Mouse (Mus musculus): ENCODE results near the gene Spata1. TPM values are rescaled to one million over a fixed set of nuclear protein-coding genes. Genes with fewer than 3 reads are reported as not detected.

The Spata1 gene
- polyA plus RNA-seq (2012; ENCODE audit: insufficient read depth, low replicate concordance): 0.56 and 0.61 TPM in 2 replicates

DNA sequence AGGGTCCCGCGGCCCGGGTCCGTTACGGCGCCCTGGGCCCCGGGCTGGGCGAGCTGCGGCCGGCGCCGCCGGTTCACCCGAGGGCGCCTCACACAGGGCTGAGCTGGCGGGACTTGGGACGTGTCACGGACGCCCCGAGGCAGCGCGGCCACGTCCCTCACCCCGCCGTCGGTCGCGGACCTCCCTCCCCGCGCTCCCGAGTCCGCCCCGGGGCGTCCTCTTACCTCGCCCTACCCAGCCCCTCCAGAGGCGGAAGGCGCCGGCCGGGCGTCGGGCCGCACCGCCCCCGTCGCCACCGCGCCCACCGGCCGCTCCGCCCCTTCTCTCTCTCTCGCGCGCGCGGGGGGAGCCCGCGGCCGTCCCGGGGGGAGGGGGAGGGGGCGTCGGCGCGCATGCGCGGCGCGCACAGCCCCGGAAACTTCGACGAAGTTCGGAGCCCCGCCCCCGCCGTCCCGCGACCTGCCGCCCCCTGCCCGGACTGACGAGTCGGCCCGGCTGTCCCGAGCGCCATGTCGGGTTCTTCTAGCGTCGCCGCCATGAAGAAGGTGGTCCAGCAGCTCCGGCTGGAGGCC lies at the start of gene Spata1, which contains the start of gene Gng5:
Gene Spata1 (minus strand): TSS at position 323 of the 572 bp plus-strand sequence.
Gene Gng5 (plus strand): TSS at position 377 of the 572 bp plus-strand sequence.
- Histone ChIP-seq H3K4me3 (replicated peaks) (peak within 1 kb of the TSS; percentile 95), H3K9me3 (no peaks in the 10 kb centered on the region), H3K36me3 (replicated peaks; ENCODE audit: low read length) (peaks cover 32% of the 10 kb centered on the region), H3K27me3 (replicated peaks) (no peaks in the 10 kb centered on the region), H3K4me1 (peaks cover 46% of the 10 kb centered on the region)
- no peak for TF ChIP-seq FLI1 (IDR thresholded peaks at IDR 0.05; ENCODE audit: low read length)
- no peak for TF ChIP-seq GATA1 (IDR thresholded peaks at IDR 0.05; ENCODE audit: borderline replicate concordance, low read length)

DNA sequence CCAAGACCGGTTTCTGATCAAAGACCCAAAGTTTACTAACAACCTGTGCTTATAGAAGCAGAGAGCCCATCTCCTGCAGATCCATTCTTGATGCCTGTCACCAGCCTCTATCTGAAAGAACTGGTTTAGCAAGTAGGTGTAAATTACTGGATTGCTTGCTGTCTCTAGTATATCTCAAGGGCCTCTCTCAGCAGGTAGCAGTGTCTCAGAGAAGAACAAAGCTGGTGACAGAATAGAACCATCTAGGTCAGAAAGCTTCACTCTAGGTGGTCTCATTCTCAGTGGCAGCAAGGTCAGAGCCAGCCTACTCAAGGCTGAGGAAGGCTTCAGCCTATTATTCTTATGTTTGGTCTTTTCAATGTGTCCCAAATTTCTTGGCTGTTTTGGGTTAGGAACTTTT lies 44.1 kb upstream of the Spata1 start:
- Histone ChIP-seq H3K9me3 (peaks cover 6% of the 10 kb centered on the region; the same call in 1 of the 2 replicates), H3K27me3 (replicated peaks) (no peaks in the 10 kb centered on the region), H3K4me1 (peaks cover 6% of the 10 kb centered on the region), H3K4me3 (replicated peaks) (no peak overlapping the region), H3K36me3 (replicated peaks; ENCODE audit: low read length) (no peaks in the 10 kb centered on the region)
- TF ChIP-seq GATA1 (IDR thresholded peaks at IDR 0.05; ENCODE audit: borderline replicate concordance, low read length): no peak
- TF ChIP-seq FLI1 (IDR thresholded peaks at IDR 0.05; ENCODE audit: low read length): no peak

DNA sequence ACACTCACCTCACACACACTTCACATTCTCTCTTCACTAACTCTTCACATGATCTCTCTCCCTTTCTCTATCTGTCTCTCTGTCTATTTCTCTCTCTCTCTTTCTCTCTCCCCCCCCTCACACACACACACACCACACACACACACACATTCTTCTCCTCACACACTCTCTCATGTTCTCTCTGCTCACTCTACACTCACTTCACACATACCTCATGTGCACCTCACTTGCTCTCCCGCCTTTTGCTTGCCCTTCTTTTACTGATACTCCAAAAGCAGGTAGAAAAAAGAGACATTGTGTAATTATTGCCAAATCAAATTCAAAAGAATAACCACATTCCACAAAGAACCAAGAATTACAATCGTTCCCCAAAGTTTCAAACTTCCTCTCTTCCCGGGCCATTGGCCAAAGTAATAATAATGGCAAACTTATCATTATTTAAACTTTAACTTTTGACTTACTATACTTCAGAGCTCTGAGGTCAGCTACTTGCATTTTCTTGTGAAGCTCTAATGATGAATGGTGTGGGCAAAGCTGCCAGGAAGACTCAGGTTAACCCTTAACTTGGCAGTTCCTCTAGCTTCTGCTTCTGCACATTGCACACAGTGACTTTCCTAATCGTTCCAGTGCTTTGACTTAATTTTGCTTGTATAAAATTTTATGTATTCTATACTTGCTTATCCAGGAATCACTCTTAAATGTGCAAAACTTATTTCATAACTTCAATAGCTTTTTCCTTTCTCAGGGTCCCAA lies 41.1 kb upstream of the Spata1 start:
- Histone ChIP-seq H3K36me3 (replicated peaks; ENCODE audit: low read length) (no peaks in the 10 kb centered on the region), H3K4me3 (replicated peaks) (no peak overlapping the region), H3K9me3 (peaks cover 6% of the 10 kb centered on the region; the same call in 1 of the 2 replicates), H3K27me3 (replicated peaks) (no peaks in the 10 kb centered on the region), H3K4me1 (peaks cover 6% of the 10 kb centered on the region)
- TF ChIP-seq FLI1 (IDR thresholded peaks at IDR 0.05; ENCODE audit: low read length): no peak
- TF ChIP-seq GATA1 (IDR thresholded peaks at IDR 0.05; ENCODE audit: borderline replicate concordance, low read length): no peak

DNA sequence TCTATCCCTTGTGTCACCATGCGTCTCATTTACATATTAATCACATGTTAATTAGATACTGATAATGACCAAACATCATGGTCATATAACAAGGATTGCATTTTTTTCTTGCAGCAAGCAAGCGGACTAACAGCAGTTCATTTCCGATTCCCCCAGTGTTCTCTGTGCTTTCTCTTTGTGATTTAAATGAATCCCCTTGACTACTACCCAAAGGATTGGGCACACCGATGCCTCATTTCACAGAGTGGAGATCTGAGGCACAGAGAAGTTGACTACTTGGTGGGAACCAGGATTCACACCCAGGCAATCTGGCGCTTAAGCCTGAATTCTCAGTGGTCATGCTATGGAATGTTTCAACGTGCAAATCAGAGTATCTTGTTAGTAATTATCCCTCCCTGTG lies 35.4 kb upstream of the Spata1 start:
- H3K9me3 ChIP-seq: peaks cover 5% of the 10 kb centered on the region

DNA sequence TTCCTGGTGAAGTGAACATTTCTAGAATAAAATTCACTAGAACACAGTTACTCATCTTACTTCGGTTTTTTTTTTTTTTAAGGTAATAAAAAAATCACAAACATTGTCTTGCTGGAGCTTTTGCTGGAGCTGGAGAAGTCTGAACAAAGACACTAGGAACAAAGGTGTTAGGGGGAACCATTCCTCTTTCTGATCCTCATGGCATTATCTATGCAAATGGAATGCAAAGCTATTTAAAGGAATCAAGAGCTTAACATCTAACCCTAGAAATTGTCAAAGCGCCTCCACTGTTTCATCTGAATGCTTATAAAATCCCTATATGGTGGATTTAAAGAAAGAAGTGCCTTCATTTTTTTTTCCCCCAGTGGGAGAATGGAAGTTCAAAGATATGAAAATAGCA lies 28.8 kb upstream of the Spata1 start:
- H3K9me3 ChIP-seq: peaks cover 5% of the 10 kb centered on the region
- peaks cover 4% of the 10 kb centered on the region for H3K4me1 ChIP-seq
- peaks cover 16% of the 10 kb centered on the region for H3K27me3 ChIP-seq (replicated peaks)
- H3K36me3 ChIP-seq (replicated peaks; ENCODE audit: low read length): no peaks in the 10 kb centered on the region
- no peak overlapping the region for H3K4me3 ChIP-seq (replicated peaks)
- TF ChIP-seq FLI1 (IDR thresholded peaks at IDR 0.05; ENCODE audit: low read length): no peak
- no peak for TF ChIP-seq GATA1 (IDR thresholded peaks at IDR 0.05; ENCODE audit: borderline replicate concordance, low read length)

More for the DNA sequence above, 35.4 kb upstream of the Spata1 start:
- Histone ChIP-seq H3K4me1 (peaks cover 4% of the 10 kb centered on the region), H3K36me3 (replicated peaks; ENCODE audit: low read length) (no peaks in the 10 kb centered on the region), H3K27me3 (replicated peaks) (peaks cover 11% of the 10 kb centered on the region), H3K4me3 (replicated peaks) (no peak overlapping the region)
- TF ChIP-seq GATA1 (IDR thresholded peaks at IDR 0.05; ENCODE audit: borderline replicate concordance, low read length) (no peak), FLI1 (IDR thresholded peaks at IDR 0.05; ENCODE audit: low read length) (no peak)

DNA sequence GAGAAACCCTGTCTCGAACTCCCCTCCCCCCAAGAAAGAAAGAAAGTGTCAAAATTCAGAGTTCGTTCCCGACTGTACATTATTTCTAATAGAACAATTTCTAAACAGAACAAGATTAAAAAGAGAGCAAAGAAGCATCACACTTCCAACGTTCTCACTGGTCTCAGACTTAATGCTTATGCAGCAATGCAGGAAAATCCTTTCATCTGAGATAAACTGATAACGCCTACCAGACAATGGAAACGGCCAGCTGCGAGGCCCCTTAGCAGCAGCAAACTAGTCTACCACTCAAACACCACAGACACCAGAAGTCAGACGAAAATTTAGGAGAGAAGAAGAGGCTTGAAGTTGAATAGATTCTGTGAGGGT lies 22.1 kb upstream of the Spata1 start:
- peaks cover 25% of the 10 kb centered on the region for H3K36me3 ChIP-seq (replicated peaks; ENCODE audit: low read length)
- TF ChIP-seq GATA1 (IDR thresholded peaks at IDR 0.05; ENCODE audit: borderline replicate concordance, low read length) (no peak), FLI1 (IDR thresholded peaks at IDR 0.05; ENCODE audit: low read length) (no peak)
- peaks cover 11% of the 10 kb centered on the region; the same call in 1 of the 2 replicates for H3K4me1 ChIP-seq
- H3K9me3 ChIP-seq: no peaks in the 10 kb centered on the region
- peak overlapping the region; percentile 98 for H3K4me3 ChIP-seq (replicated peaks)
- H3K27me3 ChIP-seq (replicated peaks): peaks cover 2% of the 10 kb centered on the region

DNA sequence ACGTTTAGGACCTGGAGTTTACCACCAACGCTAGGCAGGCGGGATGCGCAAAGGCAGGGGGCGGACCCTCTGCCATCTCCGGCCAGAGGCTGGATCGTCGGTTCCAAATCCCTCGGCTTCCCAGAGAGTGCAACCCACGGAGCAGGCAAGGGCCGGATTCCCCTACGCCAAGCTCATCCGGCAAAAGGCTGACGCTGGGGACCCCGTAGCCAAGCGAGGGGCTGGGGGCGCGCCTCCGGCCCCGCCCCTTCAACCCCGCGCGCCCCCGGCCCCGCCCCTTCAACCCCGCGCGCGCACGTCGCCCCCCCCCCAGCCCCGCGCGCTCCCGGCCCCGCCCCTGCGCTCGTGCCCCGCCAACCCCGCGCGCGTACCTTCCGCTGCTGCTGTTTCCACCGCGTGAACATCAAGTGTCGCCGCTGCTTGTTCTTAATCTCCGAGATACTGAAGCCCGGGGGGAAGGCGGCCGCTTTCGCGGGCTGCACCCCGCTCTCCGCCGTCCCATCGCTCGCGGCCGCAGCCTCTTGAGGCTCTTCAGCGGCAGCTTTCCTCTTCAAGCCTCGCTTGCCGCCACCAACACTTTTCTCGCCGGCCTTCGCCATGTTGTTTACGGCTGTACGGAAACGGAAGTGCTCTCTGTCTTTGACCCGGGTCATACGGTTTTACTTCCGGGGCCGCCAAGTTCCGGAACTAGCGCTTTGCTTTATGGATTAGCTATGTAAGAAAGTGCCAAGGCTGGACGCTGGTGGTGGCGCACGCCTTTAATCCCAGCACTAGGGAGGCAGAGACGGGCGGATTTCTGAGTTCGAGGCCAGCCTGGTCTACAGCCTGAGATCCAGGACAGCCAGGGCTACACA lies 21.5 kb upstream of the Spata1 start, which contains the start of gene Rpf1:
Gene Rpf1 (minus strand): TSS at position 632 of the 854 bp plus-strand sequence.
- Histone ChIP-seq H3K36me3 (replicated peaks; ENCODE audit: low read length) (peaks cover 30% of the 10 kb centered on the region), H3K9me3 (no peaks in the 10 kb centered on the region), H3K4me3 (replicated peaks) (peak within 1 kb of the TSS; percentile 98), H3K4me1 (peaks cover 11% of the 10 kb centered on the region; the same call in 1 of the 2 replicates), H3K27me3 (replicated peaks) (peaks cover 2% of the 10 kb centered on the region)
- TF ChIP-seq FLI1 (IDR thresholded peaks at IDR 0.05; ENCODE audit: low read length) (0 out of 2 replicates have a peak, but pooled peaks have one; percentile 45), GATA1 (IDR thresholded peaks at IDR 0.05; ENCODE audit: borderline replicate concordance, low read length) (no peak)

DNA sequence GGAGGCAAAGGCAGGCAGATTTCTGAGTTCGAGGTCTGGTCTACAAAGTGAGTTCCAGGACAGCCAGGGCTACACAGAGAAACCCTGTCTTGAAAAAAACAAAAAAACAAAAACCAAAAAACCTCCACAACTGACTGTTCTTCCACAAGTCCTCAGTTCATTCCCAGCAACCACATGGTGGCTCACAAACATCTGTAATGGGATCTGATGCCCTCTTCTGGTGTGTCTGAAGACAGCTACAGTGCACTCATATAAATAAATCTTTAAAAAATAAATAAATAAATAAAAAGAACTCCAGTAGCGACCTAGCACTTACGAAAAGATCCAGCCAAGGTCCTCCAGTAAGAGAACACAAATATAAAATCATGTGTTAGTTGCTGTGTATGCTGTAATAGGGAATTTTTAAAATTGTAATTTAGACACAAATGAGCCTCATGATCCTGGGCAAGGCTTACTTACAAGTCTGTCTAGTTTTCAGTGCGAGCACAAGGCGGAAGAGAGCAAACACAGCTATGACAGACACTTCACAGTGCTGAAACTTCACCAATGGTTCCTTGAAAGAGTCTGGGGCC lies 20.8 kb upstream of the Spata1 start:
- H3K9me3 ChIP-seq: no peaks in the 10 kb centered on the region
- no peaks in the 10 kb centered on the region for H3K27me3 ChIP-seq (replicated peaks)
- peak overlapping the region; percentile 98 for H3K4me3 ChIP-seq (replicated peaks)
- peaks cover 11% of the 10 kb centered on the region; the same call in 1 of the 2 replicates for H3K4me1 ChIP-seq
- TF ChIP-seq GATA1 (IDR thresholded peaks at IDR 0.05; ENCODE audit: borderline replicate concordance, low read length) (no peak), FLI1 (IDR thresholded peaks at IDR 0.05; ENCODE audit: low read length) (no peak)
- H3K36me3 ChIP-seq (replicated peaks; ENCODE audit: low read length): peaks cover 35% of the 10 kb centered on the region

DNA sequence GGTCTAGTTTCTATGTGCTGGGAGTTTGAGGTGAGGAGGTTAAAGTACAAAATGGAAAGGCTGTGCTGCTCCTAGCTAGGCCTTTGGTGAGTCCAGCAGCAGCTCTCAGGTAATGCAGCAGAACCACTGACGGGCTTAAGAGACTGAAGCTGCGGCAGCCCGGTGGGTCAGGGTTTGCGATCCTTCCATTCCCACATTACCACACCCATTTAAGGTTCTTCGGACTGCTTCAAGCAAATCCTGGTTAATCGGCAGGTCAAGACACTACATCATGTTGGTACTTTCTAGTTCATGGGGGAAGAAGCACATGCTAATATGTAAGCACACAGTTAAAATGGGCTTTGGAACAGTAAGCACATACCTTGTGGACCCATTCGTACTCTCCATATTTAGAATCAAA lies 7.2 kb upstream of the Spata1 start:
- no peaks in the 10 kb centered on the region for H3K9me3 ChIP-seq
- H3K4me1 ChIP-seq: peaks cover 28% of the 10 kb centered on the region
- TF ChIP-seq FLI1 (IDR thresholded peaks at IDR 0.05; ENCODE audit: low read length) (no peak), GATA1 (IDR thresholded peaks at IDR 0.05; ENCODE audit: borderline replicate concordance, low read length) (no peak)
- no peaks in the 10 kb centered on the region for H3K27me3 ChIP-seq (replicated peaks)
- H3K4me3 ChIP-seq (replicated peaks): no peak overlapping the region
- H3K36me3 ChIP-seq (replicated peaks; ENCODE audit: low read length): peaks cover 99% of the 10 kb centered on the region
